Mouse (Mus musculus): Measurements from ENCODE around the gene Dis3. TPM values are rescaled to one million over a fixed set of nuclear protein-coding genes. Genes with fewer than 3 reads are reported as not detected.
"Not testable (repeated sequence)": the region's sequence is repeated elsewhere in the genome, so short reads cannot be mapped to it uniquely, and the experiment has no call there.

Gene Dis3
- polyA plus RNA-seq, 1 experiment from 2014 or later: 20.2 TPM

GRCm38 (mm10) chr14:99041416-99041815 is 58.2 kb downstream of the Dis3 start:
- DNase-seq (ENCODE audit: low spot score): no peak

GRCm38 (mm10) chr14:99039308-99039707 is 60.3 kb downstream of the Dis3 start:
- not testable (repeated sequence) for H3K9me3 ChIP-seq (replicated peaks; ENCODE audit: low read length); H3K27me3 ChIP-seq (ENCODE audit: insufficient read depth, low read length); DNase-seq (ENCODE audit: low spot score); H3K4me2 ChIP-seq (ENCODE audit: low read length); H3K27ac ChIP-seq; H3K4me3 ChIP-seq (replicated peaks; ENCODE audit: low read depth, low read length); H3K4me1 ChIP-seq (replicated peaks; ENCODE audit: insufficient read depth, low read length); ATAC-seq (replicated peaks; ENCODE audit: low FRiP score, low read depth); H3K9ac ChIP-seq (ENCODE audit: low read depth, low read length)
- 83% methylated on average over 5 of the region's 5 CpGs for WGBS
- peaks cover 14% of the 10 kb centered on the region for H3K36me3 ChIP-seq (ENCODE audit: insufficient read depth, low read length)

More at GRCm38 (mm10) chr14:99041416-99041815, 58.2 kb downstream of the Dis3 start:
- ATAC-seq (replicated peaks; ENCODE audit: low FRiP score, low read depth): no peak
- Histone ChIP-seq H3K9me3 (replicated peaks; ENCODE audit: low read length) (no peaks in the 10 kb centered on the region), H3K27me3 (ENCODE audit: insufficient read depth, low read length) (no peaks in the 10 kb centered on the region), H3K36me3 (ENCODE audit: insufficient read depth, low read length) (peaks cover 7% of the 10 kb centered on the region; the same call in 1 of the 2 replicates), H3K27ac (no peak overlapping the region), H3K9ac (ENCODE audit: low read depth, low read length) (no peak overlapping the region), H3K4me2 (ENCODE audit: low read length) (no peak overlapping the region), H3K4me3 (replicated peaks; ENCODE audit: low read depth, low read length) (no peak overlapping the region), H3K4me1 (replicated peaks; ENCODE audit: insufficient read depth, low read length) (peaks cover 13% of the 10 kb centered on the region)
- WGBS: 62% methylated on average over 4 of the region's 4 CpGs
- no peak for TF ChIP-seq CTCF (IDR thresholded peaks at IDR 0.05; ENCODE audit: low read depth)

- ATAC-seq (replicated peaks; ENCODE audit: low FRiP score, low read depth) (peak; percentile 21; the same call in 1 of the 2 replicates), DNase-seq (ENCODE audit: low spot score) (no peak)
- H3K27me3 ChIP-seq (ENCODE audit: insufficient read depth, low read length): no peaks in the 10 kb centered on the region
- H3K9me3 ChIP-seq (replicated peaks; ENCODE audit: low read length): no peaks in the 10 kb centered on the region
- no peak overlapping the region for H3K9ac ChIP-seq (ENCODE audit: low read depth, low read length)
- 84% methylated on average over 2 of the region's 2 CpGs for WGBS
- no peak for TF ChIP-seq CTCF (IDR thresholded peaks at IDR 0.05; ENCODE audit: low read depth)
- H3K27ac ChIP-seq: no peak overlapping the region
- H3K4me3 ChIP-seq (replicated peaks; ENCODE audit: low read depth, low read length): no peak overlapping the region
- no peak overlapping the region for H3K4me2 ChIP-seq (ENCODE audit: low read length)
- H3K36me3 ChIP-seq (ENCODE audit: insufficient read depth, low read length): peaks cover 22% of the 10 kb centered on the region
- no peaks in the 10 kb centered on the region for H3K4me1 ChIP-seq (replicated peaks; ENCODE audit: insufficient read depth, low read length)
These were observed 61.9 kb downstream of the Dis3 start for GRCm38 (mm10) chr14:99037703-99038102.

- H3K4me2 ChIP-seq (ENCODE audit: low read length): no peak overlapping the region
- peaks cover 22% of the 10 kb centered on the region for H3K36me3 ChIP-seq (ENCODE audit: insufficient read depth, low read length)
- no peak for DNase-seq (ENCODE audit: low spot score)
- no peak overlapping the region for H3K9ac ChIP-seq (ENCODE audit: low read depth, low read length)
- no peak overlapping the region for H3K4me3 ChIP-seq (replicated peaks; ENCODE audit: low read depth, low read length)
- H3K4me1 ChIP-seq (replicated peaks; ENCODE audit: insufficient read depth, low read length): no peaks in the 10 kb centered on the region
- TF ChIP-seq CTCF (IDR thresholded peaks at IDR 0.05; ENCODE audit: low read depth): no peak
- H3K27ac ChIP-seq: no peak overlapping the region
- no peaks in the 10 kb centered on the region for H3K9me3 ChIP-seq (replicated peaks; ENCODE audit: low read length)
- 76% methylated on average over 4 of the region's 4 CpGs for WGBS
- no peak for ATAC-seq (replicated peaks; ENCODE audit: low FRiP score, low read depth)
- no peaks in the 10 kb centered on the region for H3K27me3 ChIP-seq (ENCODE audit: insufficient read depth, low read length)
These were observed 63.5 kb downstream of the Dis3 start for GRCm38 (mm10) chr14:99036039-99036438.

- not testable (repeated sequence) for ATAC-seq (replicated peaks; ENCODE audit: low FRiP score, low read depth); H3K4me1 ChIP-seq (replicated peaks; ENCODE audit: insufficient read depth, low read length); H3K27me3 ChIP-seq (ENCODE audit: insufficient read depth, low read length); H3K9me3 ChIP-seq (replicated peaks; ENCODE audit: low read length); H3K27ac ChIP-seq; H3K9ac ChIP-seq (ENCODE audit: low read depth, low read length); DNase-seq (ENCODE audit: low spot score); H3K4me3 ChIP-seq (replicated peaks; ENCODE audit: low read depth, low read length); H3K4me2 ChIP-seq (ENCODE audit: low read length)
- H3K36me3 ChIP-seq (ENCODE audit: insufficient read depth, low read length): peaks cover 22% of the 10 kb centered on the region
- WGBS: 91% methylated on average over 8 of the region's 8 CpGs
These were observed 64.7 kb downstream of the Dis3 start for GRCm38 (mm10) chr14:99034851-99035250.

GRCm38 (mm10) chr14:99032596-99032995 is 67.0 kb downstream of the Dis3 start:
- no peak overlapping the region for H3K4me2 ChIP-seq (ENCODE audit: low read length)
- H3K9me3 ChIP-seq (replicated peaks; ENCODE audit: low read length): no peaks in the 10 kb centered on the region
- ATAC-seq (replicated peaks; ENCODE audit: low FRiP score, low read depth): peak; percentile 33; the same call in 1 of the 2 replicates
- H3K27ac ChIP-seq: no peak overlapping the region
- no peaks in the 10 kb centered on the region for H3K27me3 ChIP-seq (ENCODE audit: insufficient read depth, low read length)
- H3K4me1 ChIP-seq (replicated peaks; ENCODE audit: insufficient read depth, low read length): no peaks in the 10 kb centered on the region
- TF ChIP-seq CTCF (IDR thresholded peaks at IDR 0.05; ENCODE audit: low read depth): no peak
- no peak overlapping the region for H3K9ac ChIP-seq (ENCODE audit: low read depth, low read length)
- H3K36me3 ChIP-seq (ENCODE audit: insufficient read depth, low read length): peaks cover 14% of the 10 kb centered on the region
- H3K4me3 ChIP-seq (replicated peaks; ENCODE audit: low read depth, low read length): no peak overlapping the region
- 74% methylated on average over 5 of the region's 5 CpGs for WGBS
- DNase-seq (ENCODE audit: low spot score): no peak

- H3K9ac ChIP-seq (ENCODE audit: low read depth, low read length): no peak overlapping the region
- H3K4me2 ChIP-seq (ENCODE audit: low read length): no peak overlapping the region
- no peak for ATAC-seq (replicated peaks; ENCODE audit: low FRiP score, low read depth)
- no peak overlapping the region for H3K27ac ChIP-seq
- H3K4me3 ChIP-seq (replicated peaks; ENCODE audit: low read depth, low read length): no peak overlapping the region
- H3K27me3 ChIP-seq (ENCODE audit: insufficient read depth, low read length): no peaks in the 10 kb centered on the region
- no peaks in the 10 kb centered on the region for H3K9me3 ChIP-seq (replicated peaks; ENCODE audit: low read length)
- peaks cover 14% of the 10 kb centered on the region for H3K36me3 ChIP-seq (ENCODE audit: insufficient read depth, low read length)
- WGBS: 84% methylated on average over 5 of the region's 5 CpGs
- no peak for DNase-seq (ENCODE audit: low spot score)
- TF ChIP-seq CTCF (IDR thresholded peaks at IDR 0.05; ENCODE audit: low read depth): no peak
- H3K4me1 ChIP-seq (replicated peaks; ENCODE audit: insufficient read depth, low read length): no peaks in the 10 kb centered on the region
These were observed 68.2 kb downstream of the Dis3 start for GRCm38 (mm10) chr14:99031337-99031873.
